Mouse (Mus musculus): Measurements from ENCODE around the gene Mthfs. TPM values are rescaled to one million over a fixed set of nuclear protein-coding genes. Genes with fewer than 3 reads are reported as not detected.

The Mthfs gene
- polyA plus RNA-seq, 1 experiment from 2014 or later: 14.9 TPM

- Histone ChIP-seq H3K36me3 (ENCODE audit: control insufficient read depth, insufficient read depth, low read length) (no peaks in the 10 kb centered on the region), H3K4me1 (replicated peaks; ENCODE audit: control insufficient read depth, insufficient read depth, low read length) (no peaks in the 10 kb centered on the region), H3K27ac (ENCODE audit: low read depth, low read length) (no peak overlapping the region), H3K4me2 (replicated peaks; ENCODE audit: low read depth, low read length) (no peak overlapping the region), H3K9me3 (ENCODE audit: control insufficient read depth, low read length) (no peaks in the 10 kb centered on the region), H3K4me3 (ENCODE audit: low read depth, low read length) (no peak overlapping the region), H3K9ac (ENCODE audit: low read depth, low read length) (no peak overlapping the region), H3K27me3 (ENCODE audit: control insufficient read depth, insufficient read depth, low read length) (no peaks in the 10 kb centered on the region)
- WGBS: 78% methylated on average over 4 of the region's 4 CpGs
- DNase-seq (ENCODE audit: low spot score): no peak
- no peak for ATAC-seq (ENCODE audit: low FRiP score)
Observed at GRCm38 (mm10) chr9:89267093-89267492, 56.6 kb downstream of the Mthfs start.

- Histone ChIP-seq H3K4me2 (replicated peaks; ENCODE audit: low read depth, low read length) (no peak overlapping the region), H3K9ac (ENCODE audit: low read depth, low read length) (no peak overlapping the region), H3K9me3 (ENCODE audit: control insufficient read depth, low read length) (no peaks in the 10 kb centered on the region), H3K36me3 (ENCODE audit: control insufficient read depth, insufficient read depth, low read length) (no peaks in the 10 kb centered on the region), H3K4me3 (ENCODE audit: low read depth, low read length) (no peak overlapping the region), H3K27me3 (ENCODE audit: control insufficient read depth, insufficient read depth, low read length) (no peaks in the 10 kb centered on the region), H3K27ac (ENCODE audit: low read depth, low read length) (no peak overlapping the region), H3K4me1 (replicated peaks; ENCODE audit: control insufficient read depth, insufficient read depth, low read length) (no peaks in the 10 kb centered on the region)
- DNase-seq (ENCODE audit: low spot score): no peak
- no peak for ATAC-seq (ENCODE audit: low FRiP score)
- 74% methylated on average over 5 of the region's 5 CpGs for WGBS
Observed at GRCm38 (mm10) chr9:89267572-89267971, 57.1 kb downstream of the Mthfs start.

- Histone ChIP-seq H3K4me1 (replicated peaks; ENCODE audit: control insufficient read depth, insufficient read depth, low read length) (no peaks in the 10 kb centered on the region), H3K27ac (ENCODE audit: low read depth, low read length) (no peak overlapping the region), H3K9me3 (ENCODE audit: control insufficient read depth, low read length) (no peaks in the 10 kb centered on the region), H3K36me3 (ENCODE audit: control insufficient read depth, insufficient read depth, low read length) (no peaks in the 10 kb centered on the region), H3K27me3 (ENCODE audit: control insufficient read depth, insufficient read depth, low read length) (no peaks in the 10 kb centered on the region), H3K4me3 (ENCODE audit: low read depth, low read length) (no peak overlapping the region), H3K4me2 (replicated peaks; ENCODE audit: low read depth, low read length) (no peak overlapping the region), H3K9ac (ENCODE audit: low read depth, low read length) (no peak overlapping the region)
- DNase-seq (ENCODE audit: low spot score): no peak
- WGBS: 91% methylated on average over 2 of the region's 2 CpGs
- ATAC-seq (ENCODE audit: low FRiP score): no peak
Observed at GRCm38 (mm10) chr9:89270376-89270775, 59.9 kb downstream of the Mthfs start.

- 77% methylated on average over 7 of the region's 7 CpGs for WGBS
- H3K9ac ChIP-seq (ENCODE audit: low read depth, low read length): no peak overlapping the region
- H3K36me3 ChIP-seq (ENCODE audit: control insufficient read depth, insufficient read depth, low read length): no peaks in the 10 kb centered on the region
- no peak overlapping the region for H3K27ac ChIP-seq (ENCODE audit: low read depth, low read length)
- no peak overlapping the region for H3K4me3 ChIP-seq (ENCODE audit: low read depth, low read length)
- no peaks in the 10 kb centered on the region for H3K4me1 ChIP-seq (replicated peaks; ENCODE audit: control insufficient read depth, insufficient read depth, low read length)
- no peaks in the 10 kb centered on the region for H3K27me3 ChIP-seq (ENCODE audit: control insufficient read depth, insufficient read depth, low read length)
- no peak for DNase-seq (ENCODE audit: low spot score)
- no peaks in the 10 kb centered on the region for H3K9me3 ChIP-seq (ENCODE audit: control insufficient read depth, low read length)
- no peak overlapping the region for H3K4me2 ChIP-seq (replicated peaks; ENCODE audit: low read depth, low read length)
- no peak for ATAC-seq (ENCODE audit: low FRiP score)
Observed at GRCm38 (mm10) chr9:89273766-89274165, 63.3 kb downstream of the Mthfs start.

- WGBS: 94% methylated on average over 8 of the region's 8 CpGs
- H3K9ac ChIP-seq (ENCODE audit: low read depth, low read length): no peak overlapping the region
- no peak for ATAC-seq (ENCODE audit: low FRiP score)
Observed at GRCm38 (mm10) chr9:89278207-89278606, 67.7 kb downstream of the Mthfs start.

GRCm38 (mm10) chr9:89282374-89283068 lies 72.0 kb downstream of the Mthfs start:
- Histone ChIP-seq H3K9me3 (ENCODE audit: control insufficient read depth, low read length) (no peaks in the 10 kb centered on the region), H3K36me3 (ENCODE audit: control insufficient read depth, insufficient read depth, low read length) (no peaks in the 10 kb centered on the region), H3K4me2 (replicated peaks; ENCODE audit: low read depth, low read length) (no peak overlapping the region), H3K27me3 (ENCODE audit: control insufficient read depth, insufficient read depth, low read length) (no peaks in the 10 kb centered on the region), H3K27ac (ENCODE audit: low read depth, low read length) (no peak overlapping the region), H3K4me1 (replicated peaks; ENCODE audit: control insufficient read depth, insufficient read depth, low read length) (no peaks in the 10 kb centered on the region), H3K4me3 (ENCODE audit: low read depth, low read length) (no peak overlapping the region), H3K9ac (ENCODE audit: low read depth, low read length) (no peak overlapping the region)
- DNase-seq (ENCODE audit: low spot score): no peak
- no peak for ATAC-seq (ENCODE audit: low FRiP score)
- WGBS: 88% methylated on average over 2 of the region's 2 CpGs

More at GRCm38 (mm10) chr9:89278207-89278606, 67.7 kb downstream of the Mthfs start:
- Histone ChIP-seq H3K4me1 (replicated peaks; ENCODE audit: control insufficient read depth, insufficient read depth, low read length) (no peaks in the 10 kb centered on the region), H3K27me3 (ENCODE audit: control insufficient read depth, insufficient read depth, low read length) (no peaks in the 10 kb centered on the region), H3K4me3 (ENCODE audit: low read depth, low read length) (no peak overlapping the region), H3K27ac (ENCODE audit: low read depth, low read length) (no peak overlapping the region), H3K36me3 (ENCODE audit: control insufficient read depth, insufficient read depth, low read length) (no peaks in the 10 kb centered on the region), H3K4me2 (replicated peaks; ENCODE audit: low read depth, low read length) (no peak overlapping the region), H3K9me3 (ENCODE audit: control insufficient read depth, low read length) (no peaks in the 10 kb centered on the region)
- no peak for DNase-seq (ENCODE audit: low spot score)

- DNase-seq (ENCODE audit: low spot score) (no peak), ATAC-seq (ENCODE audit: low FRiP score) (no peak)
- WGBS: 86% methylated on average over 2 of the region's 2 CpGs
- no peaks in the 10 kb centered on the region for H3K4me1 ChIP-seq (replicated peaks; ENCODE audit: control insufficient read depth, insufficient read depth, low read length)
- no peak overlapping the region for H3K4me3 ChIP-seq (ENCODE audit: low read depth, low read length)
- H3K27ac ChIP-seq (ENCODE audit: low read depth, low read length): no peak overlapping the region
- H3K9me3 ChIP-seq (ENCODE audit: control insufficient read depth, low read length): no peaks in the 10 kb centered on the region
- H3K27me3 ChIP-seq (ENCODE audit: control insufficient read depth, insufficient read depth, low read length): no peaks in the 10 kb centered on the region
- no peak overlapping the region for H3K4me2 ChIP-seq (replicated peaks; ENCODE audit: low read depth, low read length)
- H3K36me3 ChIP-seq (ENCODE audit: control insufficient read depth, insufficient read depth, low read length): no peaks in the 10 kb centered on the region
- H3K9ac ChIP-seq (ENCODE audit: low read depth, low read length): no peak overlapping the region
Observed at GRCm38 (mm10) chr9:89288037-89288436, 77.6 kb downstream of the Mthfs start.

- no peaks in the 10 kb centered on the region for H3K27me3 ChIP-seq (ENCODE audit: control insufficient read depth, insufficient read depth, low read length)
Observed at GRCm38 (mm10) chr9:89293364-89293763, 82.9 kb downstream of the Mthfs start.

GRCm38 (mm10) chr9:89294121-89294520 lies 83.6 kb downstream of the Mthfs start:
- DNase-seq (ENCODE audit: low spot score): no peak
- no peaks in the 10 kb centered on the region for H3K9me3 ChIP-seq (ENCODE audit: control insufficient read depth, low read length)
- no peak overlapping the region for H3K4me2 ChIP-seq (replicated peaks; ENCODE audit: low read depth, low read length)
- H3K9ac ChIP-seq (ENCODE audit: low read depth, low read length): no peak overlapping the region
- H3K27me3 ChIP-seq (ENCODE audit: control insufficient read depth, insufficient read depth, low read length): no peaks in the 10 kb centered on the region
- 58% methylated on average over 3 of the region's 3 CpGs for WGBS
- no peaks in the 10 kb centered on the region for H3K4me1 ChIP-seq (replicated peaks; ENCODE audit: control insufficient read depth, insufficient read depth, low read length)
- H3K4me3 ChIP-seq (ENCODE audit: low read depth, low read length): no peak overlapping the region
- ATAC-seq (ENCODE audit: low FRiP score): no peak
- no peaks in the 10 kb centered on the region for H3K36me3 ChIP-seq (ENCODE audit: control insufficient read depth, insufficient read depth, low read length)
- H3K27ac ChIP-seq (ENCODE audit: low read depth, low read length): no peak overlapping the region

More at GRCm38 (mm10) chr9:89293364-89293763, 82.9 kb downstream of the Mthfs start:
- Histone ChIP-seq H3K4me1 (replicated peaks; ENCODE audit: control insufficient read depth, insufficient read depth, low read length) (no peaks in the 10 kb centered on the region), H3K27ac (ENCODE audit: low read depth, low read length) (no peak overlapping the region), H3K36me3 (ENCODE audit: control insufficient read depth, insufficient read depth, low read length) (no peaks in the 10 kb centered on the region), H3K9me3 (ENCODE audit: control insufficient read depth, low read length) (no peaks in the 10 kb centered on the region), H3K4me2 (replicated peaks; ENCODE audit: low read depth, low read length) (no peak overlapping the region), H3K9ac (ENCODE audit: low read depth, low read length) (no peak overlapping the region), H3K4me3 (ENCODE audit: low read depth, low read length) (no peak overlapping the region)
- 93% methylated on average over 3 of the region's 3 CpGs for WGBS
- ATAC-seq (ENCODE audit: low FRiP score) (no peak), DNase-seq (ENCODE audit: low spot score) (no peak)

Data from hindbrain, embryonic 11.5 days (tissue).